Mouse (Mus musculus) kidney, adult 10 weeks (tissue): Measurements from ENCODE around the gene Gm6020. TPM values are rescaled to one million over a fixed set of nuclear protein-coding genes. Genes with fewer than 3 reads are reported as not detected.

Experiments used
- polyA plus RNA-seq: library from polyadenylated mRNA; stranded (reverse); fragments of 350-450 nt; fragmentation: Illumina TruSeq; extraction: RNeasy Lipid Tissue Mini Kit (QIAGEN cat#74804); gene quantifications from one replicate; pipeline ENCODE4 v1.2.3, GENCODE M21; 2014; ENCODE audit warnings: low read depth, low replicate concordance

Gene Gm6020
- polyA plus RNA-seq = not detected

GRCm38 (mm10) chr19:61183590-61183989, at the start of gene Gm6020:
TSS of gene Gm6020 (plus strand) at chr19:61183890.

GRCm38 (mm10) chr19:61140342-61141206, 43.1 kb upstream of the Gm6020 start, which contains the start of gene Zfp950:
TSS of gene Zfp950 (minus strand) at chr19:61140840.

GRCm38 (mm10) chr19:61175756-61176324, 7.8 kb upstream of the Gm6020 start, which contains the start of gene Gm7102:
TSS of gene Gm7102 (minus strand) at chr19:61176309.

GRCm38 (mm10) chr19:61227941-61228701, 44.4 kb downstream of the Gm6020 start, which contains the start of gene Csf2ra:
TSS of gene Csf2ra (minus strand) at chr19:61228429.

Other genes starting within 250 kb of the Gm6020 start
- gene Zfp950, start 43.0 kb upstream of the Gm6020 start, polyA plus RNA-seq = 67.8 TPM
- gene Gm7102, start 7.6 kb upstream of the Gm6020 start, polyA plus RNA-seq = not detected
- 0.53 TPM for gene Csf2ra, start 44.5 kb downstream of the Gm6020 start, polyA plus RNA-seq
- not detected for gene Gm21060, start 113.2 kb downstream of the Gm6020 start, polyA plus RNA-seq